In the genomic region with DNA sequence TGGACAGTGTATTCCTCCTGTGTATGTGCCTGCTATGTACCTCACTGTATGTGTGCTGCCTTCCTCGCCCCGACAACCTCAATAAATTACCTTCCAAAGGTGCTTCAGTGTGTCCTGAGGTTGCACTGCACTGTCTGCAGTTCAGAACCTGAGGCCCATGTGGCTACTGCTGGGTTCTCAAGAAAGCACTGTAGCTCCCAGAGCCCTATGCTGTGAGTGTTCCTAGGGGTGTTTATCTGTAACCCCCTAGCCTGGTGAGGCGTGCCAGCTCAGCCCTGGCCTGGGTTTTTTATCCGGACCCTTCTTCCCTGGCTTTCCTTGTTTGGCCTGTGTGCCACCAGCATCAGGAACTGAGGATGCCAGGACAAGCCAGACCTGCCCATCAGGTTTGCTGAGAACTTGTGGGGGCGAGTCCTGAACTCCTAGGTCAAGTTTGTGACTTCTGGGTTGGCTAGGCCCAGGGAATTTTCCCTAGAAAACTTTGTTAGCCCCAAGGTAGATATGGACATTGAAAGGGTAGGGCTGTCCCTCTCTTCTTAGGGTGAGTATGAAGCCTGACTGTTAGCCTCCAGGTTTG, we compare ENCODE assay signal across 16 mouse cellular contexts. TPM values are rescaled to one million over a fixed set of nuclear protein-coding genes. Genes with fewer than 3 reads are reported as not detected.
DNase-seq lines count a peak whose midpoint lies in the region; ATAC-seq lines count a peak whose summit lies in the region.
"Had no signal": no experiment of that assay in that cellular context is flagged by ENCODE, and none has a peak within 500 bp of the region (broad histone marks: within the 10 kb centered on the region; RNA-seq: fewer than 3 reads in every experiment).

No protein-coding gene starts in this region.

- no peak for DNase-seq in kidney, adult 9 months
- no peak for DNase-seq in midbrain, embryonic 10.5 days (ENCODE audit: low spot score)
- peak; percentile 33 for DNase-seq in urinary bladder, postnatal 25 days (ENCODE audit: low spot score)
- DNase-seq in cerebellum, adult 9-11 months = no peak
- no peak for DNase-seq in adrenal gland, postnatal 36 days
- DNase-seq: cerebellum, adult 11-12 months; heart, adult 18-20 months; heart, postnatal 14 days; right cerebral cortex, postnatal 14 days; thymus, postnatal 36 days had no signal

- peaks cover 39% of the 10 kb centered on the region for H3K4me1 ChIP-seq in kidney, embryonic 14.5 days (ENCODE audit: control insufficient read depth, insufficient read depth, low read length)
- H3K4me1 ChIP-seq in midbrain, embryonic 10.5 days = peaks cover 77% of the 10 kb centered on the region
- H3K4me1 ChIP-seq in midbrain, embryonic 15.5 days = peaks cover 40% of the 10 kb centered on the region
- peaks cover 65% of the 10 kb centered on the region for H3K4me1 ChIP-seq in intestine, embryonic 16.5 days (ENCODE audit: control insufficient read depth, insufficient read depth, low read length)

- no peaks in the 10 kb centered on the region for H3K9me3 ChIP-seq in kidney, embryonic 14.5 days (ENCODE audit: control insufficient read depth, low read length)
- no peaks in the 10 kb centered on the region for H3K9me3 ChIP-seq in midbrain, embryonic 10.5 days (replicated peaks)
- no peaks in the 10 kb centered on the region for H3K9me3 ChIP-seq in midbrain, embryonic 15.5 days
- no peaks in the 10 kb centered on the region for H3K9me3 ChIP-seq in intestine, embryonic 16.5 days (ENCODE audit: control insufficient read depth, low read length)
- H3K9me3 ChIP-seq: forebrain, embryonic 10.5 days; G1E had no signal

- ATAC-seq in kidney, embryonic 14.5 days (ENCODE audit: low FRiP score, low TSS enrichment) = no peak
- no peak for ATAC-seq in midbrain, embryonic 15.5 days (replicated peaks)
- ATAC-seq in intestine, embryonic 16.5 days = no peak
- ATAC-seq: inflammation-experienced regulatory T-cells, adult 6 months had no signal

- H3K9ac ChIP-seq in kidney, embryonic 14.5 days (ENCODE audit: low read depth, low read length) = peak overlapping the region; percentile 34
- H3K9ac ChIP-seq in midbrain, embryonic 15.5 days = no peak overlapping the region
- H3K9ac ChIP-seq in intestine, embryonic 16.5 days (ENCODE audit: low read depth, low read length) = peak overlapping the region; percentile 85

- peaks cover 12% of the 10 kb centered on the region; the same call in 1 of the 2 replicates for H3K36me3 ChIP-seq in kidney, embryonic 14.5 days (ENCODE audit: control insufficient read depth, insufficient read depth, low read length)
- H3K36me3 ChIP-seq in midbrain, embryonic 10.5 days = peaks cover 37% of the 10 kb centered on the region
- H3K36me3 ChIP-seq in midbrain, embryonic 15.5 days (replicated peaks) = no peaks in the 10 kb centered on the region
- peaks cover 4% of the 10 kb centered on the region; the same call in 1 of the 2 replicates for H3K36me3 ChIP-seq in intestine, embryonic 16.5 days (ENCODE audit: control insufficient read depth, insufficient read depth, low read length)

- no peaks in the 10 kb centered on the region for H3K27me3 ChIP-seq in kidney, embryonic 14.5 days (ENCODE audit: control insufficient read depth, insufficient read depth, low read length)
- H3K27me3 ChIP-seq in midbrain, embryonic 10.5 days (ENCODE audit: low read depth, poor library complexity, severe bottlenecking) = no peaks in the 10 kb centered on the region
- H3K27me3 ChIP-seq in midbrain, embryonic 15.5 days (replicated peaks) = no peaks in the 10 kb centered on the region
- H3K27me3 ChIP-seq in intestine, embryonic 16.5 days (replicated peaks; ENCODE audit: control insufficient read depth, insufficient read depth, low read length) = no peaks in the 10 kb centered on the region

- WGBS in kidney, embryonic 14.5 days = 87% methylated on average over 5 of the region's 5 CpGs
- 90% methylated on average over 5 of the region's 5 CpGs for WGBS in midbrain, embryonic 10.5 days
- 87% methylated on average over 5 of the region's 5 CpGs for WGBS in midbrain, embryonic 15.5 days
- WGBS in intestine, embryonic 16.5 days = 69% methylated on average over 5 of the region's 5 CpGs

- no peak overlapping the region for H3K27ac ChIP-seq in kidney, embryonic 14.5 days (ENCODE audit: low read depth, low read length)
- H3K27ac ChIP-seq in midbrain, embryonic 10.5 days (replicated peaks) = no peak overlapping the region
- no peak overlapping the region for H3K27ac ChIP-seq in midbrain, embryonic 15.5 days
- peak overlapping the region; percentile 54 for H3K27ac ChIP-seq in intestine, embryonic 16.5 days (ENCODE audit: low read length)

- no peak overlapping the region for H3K4me3 ChIP-seq in kidney, embryonic 14.5 days (ENCODE audit: low read length)
- H3K4me3 ChIP-seq in midbrain, embryonic 10.5 days = 0 out of 2 replicates have a peak overlapping the region, but pooled peaks have one; percentile 9
- no peak overlapping the region for H3K4me3 ChIP-seq in midbrain, embryonic 15.5 days
- H3K4me3 ChIP-seq in intestine, embryonic 16.5 days (ENCODE audit: low read length) = peak overlapping the region; percentile 74

- no peak overlapping the region for H3K4me2 ChIP-seq in kidney, embryonic 14.5 days (replicated peaks; ENCODE audit: low read depth, low read length)
- no peak overlapping the region for H3K4me2 ChIP-seq in midbrain, embryonic 15.5 days
- peak overlapping the region; percentile 91 for H3K4me2 ChIP-seq in intestine, embryonic 16.5 days (ENCODE audit: low read depth, low read length)

RNA-seq across cellular contexts. Expression of a gene that starts 3.0 kb away (rescaled TPM):
- 52.0 and 52.9 TPM in 2 replicates for polyA plus RNA-seq in kidney, embryonic 14.5 days (2014; fragmentation: Nextera tagmentation; extraction: Ambion mirVana)
- 55.6 and 57.2 TPM in 2 replicates for polyA plus RNA-seq in midbrain, embryonic 10.5 days (2016; fragmentation: Nextera tagmentation; extraction: Ambion mirVana)
- polyA plus RNA-seq in midbrain, embryonic 15.5 days (2015; fragmentation: Nextera tagmentation; extraction: Ambion mirVana) = 24.0 and 26.3 TPM in 2 replicates
- 75.6 and 77.5 TPM in 2 replicates for polyA plus RNA-seq in intestine, embryonic 16.5 days (2015; fragmentation: Nextera tagmentation; extraction: Ambion mirVana)
- 1 to 10 TPM; 3.6 to 4.1 TPM for total RNA-seq in adrenal gland, postnatal 36 days (2021)

RNA-seq across cellular contexts. Expression of a gene that starts 4.8 kb away (rescaled TPM):
- 3.3 and 3.4 TPM in 2 replicates for polyA plus RNA-seq in kidney, embryonic 14.5 days (2014; fragmentation: Nextera tagmentation; extraction: Ambion mirVana)
- 3.8 and 5.1 TPM in 2 replicates for polyA plus RNA-seq in midbrain, embryonic 10.5 days (2016; fragmentation: Nextera tagmentation; extraction: Ambion mirVana)
- polyA plus RNA-seq in midbrain, embryonic 15.5 days (2015; fragmentation: Nextera tagmentation; extraction: Ambion mirVana) = 0.87 and 1.4 TPM in 2 replicates
- 4.0 TPM in 2 replicates for polyA plus RNA-seq in intestine, embryonic 16.5 days (2015; fragmentation: Nextera tagmentation; extraction: Ambion mirVana)
- total RNA-seq in adrenal gland, postnatal 36 days (2021) = under 1 TPM; 0.13 TPM
- total RNA-seq: heart, adult 18-20 months; heart, postnatal 14 days had no signal

RNA-seq across cellular contexts. Expression of a gene that starts 9.9 kb away (rescaled TPM):
- 48.5 and 82.6 TPM in 2 replicates for polyA plus RNA-seq in kidney, embryonic 14.5 days (2014; fragmentation: Nextera tagmentation; extraction: Ambion mirVana)
- polyA plus RNA-seq in midbrain, embryonic 10.5 days (2016; fragmentation: Nextera tagmentation; extraction: Ambion mirVana) = 114 and 125 TPM in 2 replicates
- 77.3 and 85.7 TPM in 2 replicates for polyA plus RNA-seq in midbrain, embryonic 15.5 days (2015; fragmentation: Nextera tagmentation; extraction: Ambion mirVana)
- 55.2 and 56.7 TPM in 2 replicates for polyA plus RNA-seq in intestine, embryonic 16.5 days (2015; fragmentation: Nextera tagmentation; extraction: Ambion mirVana)
- 10 to 100 TPM; 70.5 to 89.3 TPM for total RNA-seq in adrenal gland, postnatal 36 days (2021)

RNA-seq across cellular contexts. Expression of a gene that starts 24.7 kb away (rescaled TPM):
- 6.7 and 9.5 TPM in 2 replicates for polyA plus RNA-seq in kidney, embryonic 14.5 days (2014; fragmentation: Nextera tagmentation; extraction: Ambion mirVana)
- polyA plus RNA-seq in midbrain, embryonic 10.5 days (2016; fragmentation: Nextera tagmentation; extraction: Ambion mirVana) = 14.4 and 14.6 TPM in 2 replicates
- polyA plus RNA-seq in midbrain, embryonic 15.5 days (2015; fragmentation: Nextera tagmentation; extraction: Ambion mirVana) = 12.8 and 13.8 TPM in 2 replicates
- 5.3 and 6.5 TPM in 2 replicates for polyA plus RNA-seq in intestine, embryonic 16.5 days (2015; fragmentation: Nextera tagmentation; extraction: Ambion mirVana)
- total RNA-seq in adrenal gland, postnatal 36 days (2021) = 1 to 10 TPM; 4.7 to 8.8 TPM

RNA-seq across cellular contexts. Expression of a gene that starts 24.8 kb away (rescaled TPM):
- 97.2 and 97.8 TPM in 2 replicates for polyA plus RNA-seq in kidney, embryonic 14.5 days (2014; fragmentation: Nextera tagmentation; extraction: Ambion mirVana)
- 84.2 and 87.5 TPM in 2 replicates for polyA plus RNA-seq in midbrain, embryonic 10.5 days (2016; fragmentation: Nextera tagmentation; extraction: Ambion mirVana)
- 181 and 195 TPM in 2 replicates for polyA plus RNA-seq in midbrain, embryonic 15.5 days (2015; fragmentation: Nextera tagmentation; extraction: Ambion mirVana)
- 21.9 and 47.0 TPM in 2 replicates for polyA plus RNA-seq in intestine, embryonic 16.5 days (2015; fragmentation: Nextera tagmentation; extraction: Ambion mirVana)
- 10 to 100 TPM; 89.1 to 93.9 TPM for total RNA-seq in adrenal gland, postnatal 36 days (2021)

Comparison
In these comparisons a context has a peak if more than half of its experiments do, and no peak if none do; other contexts are left out.
1. H3K4me3 ChIP-seq: peak in midbrain, embryonic 10.5 days (single experiment) and intestine, embryonic 16.5 days (single experiment); none in kidney, embryonic 14.5 days (single experiment) and midbrain, embryonic 15.5 days (single experiment).